ENCODE assay signal across 8 mouse cellular contexts in the genomic region with DNA sequence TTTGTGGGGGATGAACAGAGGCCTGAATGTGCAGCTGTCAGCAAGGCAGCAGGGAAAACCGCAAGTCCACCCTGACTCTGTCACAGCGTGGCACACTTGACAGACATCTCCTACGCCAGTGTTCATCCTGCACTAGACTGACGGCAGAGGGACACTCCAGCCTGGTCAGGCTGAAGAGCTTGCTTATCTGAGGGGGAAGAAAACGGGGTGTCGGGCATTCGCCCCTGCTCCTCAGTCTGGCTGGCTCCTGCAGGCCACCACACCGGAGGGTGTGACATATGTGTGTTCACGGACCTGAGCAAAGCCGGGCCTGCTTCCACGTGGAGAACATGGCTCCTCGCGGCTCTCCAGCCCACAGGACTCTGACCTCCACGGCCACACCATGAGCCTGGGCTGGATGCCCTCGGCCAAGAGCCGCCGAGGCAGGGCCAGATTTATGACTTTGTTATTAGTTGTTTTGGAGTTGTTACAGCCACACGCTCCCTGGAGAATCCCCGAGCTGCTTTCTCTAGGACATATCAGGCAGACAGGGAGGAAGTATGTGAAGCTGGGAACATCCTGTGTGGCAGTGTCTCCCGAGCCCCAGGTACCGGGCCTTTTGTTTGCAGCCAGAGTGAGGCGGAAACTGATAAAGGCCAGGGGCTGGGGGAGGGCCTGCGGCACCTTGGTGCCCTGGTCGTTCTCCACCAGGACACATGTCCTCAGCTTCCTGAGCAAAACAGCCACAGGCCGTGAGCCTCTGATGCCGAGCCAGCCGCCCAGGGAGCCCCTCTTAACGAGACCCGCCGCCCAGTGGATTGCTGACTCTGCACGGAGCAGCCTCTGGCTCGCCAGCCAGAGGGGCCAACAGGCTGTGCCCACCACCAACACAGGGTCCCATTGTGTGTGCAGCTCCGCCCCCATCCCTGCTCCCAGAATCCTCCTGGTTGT.
A peak's percentile ranks its signal among the peaks of the same experiment; 100 is the strongest.
DNase-seq lines count a peak whose midpoint lies in the region; ATAC-seq and TF ChIP-seq lines count a peak whose summit lies in the region.

No protein-coding gene starts in this region.

- H3K9ac ChIP-seq in embryonic facial prominence, embryonic 11.5 days (replicated peaks; ENCODE audit: low read length), result peak overlapping the region; percentile 25; the same call in 1 of the 2 replicates
- H3K9ac ChIP-seq in limb, embryonic 11.5 days (ENCODE audit: low read length), result peak overlapping the region; percentile 38; the same call in 1 of the 2 replicates

- no peaks in the 10 kb centered on the region for H3K36me3 ChIP-seq in embryonic facial prominence, embryonic 11.5 days (replicated peaks; ENCODE audit: control insufficient read depth, insufficient read depth, low read depth, low read length)
- no peaks in the 10 kb centered on the region for H3K36me3 ChIP-seq in hindbrain, embryonic 10.5 days
- H3K36me3 ChIP-seq in limb, embryonic 11.5 days (ENCODE audit: control insufficient read depth, insufficient read depth, low read length), result no peaks in the 10 kb centered on the region

- peaks cover 5% of the 10 kb centered on the region; the same call in 1 of the 2 replicates for H3K4me1 ChIP-seq in embryonic facial prominence, embryonic 11.5 days (ENCODE audit: control insufficient read depth, insufficient read depth, low read length)
- H3K4me1 ChIP-seq in hindbrain, embryonic 10.5 days (replicated peaks), result peaks cover 39% of the 10 kb centered on the region
- peaks cover 18% of the 10 kb centered on the region for H3K4me1 ChIP-seq in limb, embryonic 11.5 days (ENCODE audit: control insufficient read depth, insufficient read depth, low read length)

- no peak for TF ChIP-seq CTCF in gastrocnemius, adult 2 months (IDR thresholded peaks at IDR 0.05)

- no peak overlapping the region for H3K4me2 ChIP-seq in embryonic facial prominence, embryonic 11.5 days (ENCODE audit: low read depth, low read length)
- H3K4me2 ChIP-seq in limb, embryonic 11.5 days (ENCODE audit: low read depth, severe bottlenecking), result no peak overlapping the region

- peak; percentile 60 for DNase-seq in adrenal gland, adult 2 months
- peak; percentile 49 for DNase-seq in embryonic facial prominence, embryonic 11.5 days (ENCODE audit: low spot score)
- peak; percentile 51 for DNase-seq in hindbrain, embryonic 10.5 days (ENCODE audit: low spot score)
- DNase-seq in limb, embryonic 11.5 days (ENCODE audit: low spot score), result peak; percentile 75
- DNase-seq in MN1 (ENCODE audit: low spot score), result no peak
- DNase-seq in gastrocnemius, adult 2 months, result no peak
- DNase-seq in left cerebral cortex, adult 9 months (ENCODE audit: low spot score in 2 of 2), result no peak

- ATAC-seq in embryonic facial prominence, embryonic 11.5 days (replicated peaks; ENCODE audit: insufficient number of reproducible peaks, low FRiP score, low TSS enrichment, low read depth), result no peak
- peak; percentile 81 for ATAC-seq in limb, embryonic 11.5 days (ENCODE audit: insufficient number of reproducible peaks, low FRiP score, low TSS enrichment, low read depth)
- no peak for ATAC-seq in megakaryocyte-erythroid progenitor cell, adult 5-6 weeks (replicated peaks; ENCODE audit: low FRiP score, low TSS enrichment, poor library complexity, severe bottlenecking)

- H3K9me3 ChIP-seq in embryonic facial prominence, embryonic 11.5 days (replicated peaks; ENCODE audit: control insufficient read depth, low read length), result no peaks in the 10 kb centered on the region
- H3K9me3 ChIP-seq in hindbrain, embryonic 10.5 days, result peaks cover 6% of the 10 kb centered on the region
- H3K9me3 ChIP-seq in limb, embryonic 11.5 days (ENCODE audit: control insufficient read depth, low read length), result no peaks in the 10 kb centered on the region

- H3K27me3 ChIP-seq in embryonic facial prominence, embryonic 11.5 days (ENCODE audit: control insufficient read depth, insufficient read depth, low read length), result no peaks in the 10 kb centered on the region
- no peaks in the 10 kb centered on the region for H3K27me3 ChIP-seq in hindbrain, embryonic 10.5 days (ENCODE audit: insufficient read depth, poor library complexity, severe bottlenecking)
- no peaks in the 10 kb centered on the region for H3K27me3 ChIP-seq in limb, embryonic 11.5 days (ENCODE audit: control insufficient read depth, insufficient read depth, low read length)

- H3K4me3 ChIP-seq in embryonic facial prominence, embryonic 11.5 days (ENCODE audit: low read depth, low read length), result no peak overlapping the region
- no peak overlapping the region for H3K4me3 ChIP-seq in hindbrain, embryonic 10.5 days
- H3K4me3 ChIP-seq in limb, embryonic 11.5 days (ENCODE audit: low read depth, low read length), result no peak overlapping the region
- no peak overlapping the region for H3K4me3 ChIP-seq in gastrocnemius, adult 2 months

- intact Hi-C loops in gastrocnemius, adult 2 months (cut with DNase I), result no loop called here

- H3K27ac ChIP-seq in embryonic facial prominence, embryonic 11.5 days (replicated peaks; ENCODE audit: low read depth, low read length), result peak overlapping the region; percentile 58
- peak overlapping the region; percentile 77 for H3K27ac ChIP-seq in hindbrain, embryonic 10.5 days
- peak overlapping the region; percentile 91 for H3K27ac ChIP-seq in limb, embryonic 11.5 days (replicated peaks; ENCODE audit: low read depth, low read length)
- H3K27ac ChIP-seq in gastrocnemius, adult 2 months, result no peak overlapping the region

- 51% methylated on average over 33 of the region's 33 CpGs for WGBS in embryonic facial prominence, embryonic 11.5 days
- 67% methylated on average over 33 of the region's 33 CpGs for WGBS in hindbrain, embryonic 10.5 days
- WGBS in limb, embryonic 11.5 days, result 36% methylated on average over 33 of the region's 33 CpGs

Comparison
In these comparisons a context has a peak if more than half of its experiments do, and no peak if none do; other contexts are left out.
1. DNase-seq: peak in adrenal gland, adult 2 months (single experiment), embryonic facial prominence, embryonic 11.5 days (single experiment), hindbrain, embryonic 10.5 days (single experiment) and limb, embryonic 11.5 days (single experiment); none in MN1 (single experiment), gastrocnemius, adult 2 months (single experiment) and left cerebral cortex, adult 9 months (0 of 2).